Mouse (Mus musculus) forebrain, embryonic 14.5 days (tissue): ENCODE measurements around the gene Defa31. TPM values are rescaled to one million over a fixed set of nuclear protein-coding genes. Genes with fewer than 3 reads are reported as not detected.
"Not testable (repeated sequence)": the region's sequence is repeated elsewhere in the genome, so short reads cannot be mapped to it uniquely, and the experiment has no call there.

Source experiments
- ATAC-seq: fragments of 200-750 bp; cut with Nextera tagmentation; 2 replicates; pipeline ENCODE4 v1.8.0; 2017; ENCODE audit warnings: mild to moderate bottlenecking, moderate library complexity
- DNase-seq: peaks from one replicate; pipeline ENCODE4 v3.0.0-alpha.2; 2015; ENCODE audit warnings: low spot score
- H3K27ac ChIP-seq: fragments of 300-500 bp; sonication (generic); 2 replicates; pipeline ENCODE4 v1.5.1; 2014; ENCODE audit warnings: low read depth, mild to moderate bottlenecking, control low read depth, low read length, moderate library complexity
- H3K27me3 ChIP-seq: fragments of 300-500 bp; sonication (generic); replicated peaks from 2 replicates; pipeline ENCODE4 v1.6.1; 2014; ENCODE audit warnings: low read length, control low read depth, mixed read lengths; ENCODE audit not compliant: control insufficient read depth, insufficient read depth
- H3K36me3 ChIP-seq: fragments of 300-500 bp; sonication (generic); 2 replicates; pipeline ENCODE4 v1.6.1; 2014; ENCODE audit warnings: low read length, control low read depth; ENCODE audit not compliant: control insufficient read depth, insufficient read depth
- H3K4me1 ChIP-seq: fragments of 300-500 bp; sonication (generic); 2 replicates; pipeline ENCODE4 v1.6.1; 2014; ENCODE audit warnings: antibody characterized with exemption, low read length, control low read depth; ENCODE audit not compliant: control insufficient read depth, insufficient read depth
- H3K4me2 ChIP-seq: fragments of 300-500 bp; sonication (generic); 2 replicates; pipeline ENCODE4 v1.6.1; 2014; ENCODE audit warnings: mild to moderate bottlenecking, control low read depth, low read length
- H3K4me3 ChIP-seq: fragments of 300-500 bp; sonication (generic); 2 replicates; pipeline ENCODE4 v1.5.1; 2014; ENCODE audit warnings: low read depth, low read length, control low read depth
- H3K9ac ChIP-seq: fragments of 300-500 bp; sonication (generic); 2 replicates; pipeline ENCODE4 v1.6.1; 2014; ENCODE audit warnings: mild to moderate bottlenecking, low read length, control low read depth, moderate library complexity
- H3K9me3 ChIP-seq: fragments of 300-500 bp; sonication (generic); replicated peaks from 2 replicates; pipeline ENCODE4 v1.6.1; 2016; ENCODE audit warnings: low read length, control low read depth, mixed read lengths; ENCODE audit not compliant: control insufficient read depth
- WGBS: fragments of 180-500 bp; shearing (Covaris S2); extraction: QIAGEN DNeasy Blood & Tissue Kit; methylation state at CpG from one replicate; pipeline ENCODE4 v1.1.7; 2014; 5-methylcytosine and 5-hydroxymethylcytosine counted together
- polyA plus RNA-seq: library from polyadenylated mRNA; unstranded; fragments of >200 nt; fragmentation: Nextera tagmentation; extraction: Ambion mirVana; gene quantifications from 2 replicates; pipeline ENCODE4 v1.2.1, GENCODE M21; 2014

Gene Defa31
- not detected in 2 replicates for polyA plus RNA-seq

DNA sequence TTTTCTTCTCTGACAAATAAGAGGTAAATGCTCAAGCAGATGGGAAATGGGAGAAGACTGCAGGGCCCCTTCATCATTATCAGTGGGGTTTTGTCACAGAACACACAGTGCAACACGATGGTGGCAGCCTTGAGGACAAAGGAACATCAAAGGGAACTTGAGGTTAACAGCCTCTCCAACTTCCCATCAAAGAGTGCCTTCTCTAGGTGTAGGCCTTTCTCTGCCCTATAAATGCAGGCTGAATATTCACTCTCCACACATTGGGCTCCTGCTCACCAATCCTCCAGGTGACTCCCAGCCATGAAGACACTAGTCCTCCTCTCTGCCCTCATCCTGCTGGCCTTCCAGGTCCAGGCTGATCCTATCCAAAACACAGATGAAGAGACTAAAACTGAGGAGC, at the start of gene Defa31:
Gene Defa31 (plus strand): TSS at position 301 of the 400 bp plus-strand sequence.
- not testable (repeated sequence) for H3K4me1 ChIP-seq, DNase-seq, H3K27me3 ChIP-seq, H3K9ac ChIP-seq, H3K4me2 ChIP-seq, ATAC-seq, H3K36me3 ChIP-seq, H3K9me3 ChIP-seq, H3K27ac ChIP-seq, H3K4me3 ChIP-seq
- no CpG with 5 or more reads among the region's 1 CpGs for WGBS

DNA sequence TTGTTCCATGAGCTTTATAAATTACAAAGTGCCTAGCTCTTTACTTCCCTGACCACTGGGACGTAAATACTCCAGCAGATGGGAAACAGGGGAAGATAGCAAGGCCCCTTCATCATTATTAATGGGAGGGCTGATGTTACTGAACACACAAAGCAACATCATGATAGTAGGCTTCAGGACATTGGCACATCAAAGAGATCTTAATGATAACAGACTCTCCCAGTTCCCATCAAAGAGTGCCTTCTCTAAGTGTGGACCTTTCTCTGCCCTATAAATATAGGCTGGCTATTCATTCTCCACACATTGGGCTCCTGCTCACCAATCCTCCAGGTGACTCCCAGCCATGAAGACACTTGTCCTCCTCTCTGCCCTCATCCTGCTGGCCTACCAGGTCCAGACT, 29.4 kb upstream of the Defa31 start, which contains the start of gene Defa22:
Gene Defa22 (plus strand): TSS at position 301 of the 400 bp plus-strand sequence.
- H3K9ac ChIP-seq, H3K4me1 ChIP-seq, H3K27me3 ChIP-seq, ATAC-seq, H3K4me3 ChIP-seq, H3K4me2 ChIP-seq, DNase-seq, H3K27ac ChIP-seq, H3K36me3 ChIP-seq, H3K9me3 ChIP-seq: not testable (repeated sequence)
- whole genome bisulfite sequencing, result no CpG with 5 or more reads among the region's 1 CpGs

DNA sequence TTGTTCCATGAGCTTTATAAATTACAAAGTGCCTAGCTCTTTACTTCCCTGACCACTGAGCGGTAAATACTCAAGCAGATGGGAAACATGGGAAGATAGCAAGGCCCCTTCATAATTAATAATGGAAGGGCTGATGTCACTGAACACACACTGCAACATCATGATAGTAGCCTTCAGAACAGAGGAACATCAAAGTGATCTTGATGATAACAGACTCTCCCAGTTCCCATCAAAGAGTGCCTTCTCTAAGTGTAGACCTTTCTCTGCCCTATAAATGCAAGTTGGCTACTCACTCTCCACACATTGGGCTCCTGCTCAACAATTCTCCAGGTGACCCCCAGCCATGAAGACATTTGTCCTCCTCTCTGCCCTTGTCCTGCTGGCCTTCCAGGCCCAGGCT, 9.8 kb downstream of the Defa31 start, which contains the start of gene Gm15293:
Gene Gm15293 (plus strand): TSS at position 301 of the 400 bp plus-strand sequence.
- not testable (repeated sequence) for H3K4me2 ChIP-seq
- WGBS, result no CpG with 5 or more reads among the region's 1 CpGs

More for the DNA sequence above, 9.8 kb downstream of the Defa31 start, which contains the start of gene Gm15293:
- DNase-seq, H3K4me1 ChIP-seq, H3K27ac ChIP-seq, H3K36me3 ChIP-seq, H3K9ac ChIP-seq, ATAC-seq, H3K9me3 ChIP-seq, H3K4me3 ChIP-seq, H3K27me3 ChIP-seq: not testable (repeated sequence)

Other genes starting within 250 kb of the Defa31 start
- not detected in 2 replicates for gene AY761185, start 246.9 kb upstream of the Defa31 start, polyA plus RNA-seq
- not detected in 2 replicates for gene Defa21, start 166.1 kb upstream of the Defa31 start, polyA plus RNA-seq
- not detected in 2 replicates for gene Defa23, start 136.6 kb upstream of the Defa31 start, polyA plus RNA-seq
- not detected in 2 replicates for gene Defa35, start 126.6 kb upstream of the Defa31 start, polyA plus RNA-seq
- not detected in 2 replicates for gene Defa25, start 107.2 kb upstream of the Defa31 start, polyA plus RNA-seq
- not detected in 2 replicates for gene Gm14851, start 95.6 kb upstream of the Defa31 start, polyA plus RNA-seq
- gene Defa30, start 57.0 kb upstream of the Defa31 start, polyA plus RNA-seq, result not detected in 2 replicates
- gene Defa22, start 29.3 kb upstream of the Defa31 start, polyA plus RNA-seq, result not detected in 2 replicates
- not detected in 2 replicates for gene Gm15293, start 9.9 kb downstream of the Defa31 start, polyA plus RNA-seq
- not detected in 2 replicates for gene Gm15292, start 58.1 kb downstream of the Defa31 start, polyA plus RNA-seq
- not detected in 2 replicates for gene Defa27, start 123.9 kb downstream of the Defa31 start, polyA plus RNA-seq
- not detected in 2 replicates for gene Defa29, start 135.4 kb downstream of the Defa31 start, polyA plus RNA-seq
- gene Defa2, start 186.9 kb downstream of the Defa31 start, polyA plus RNA-seq, result not detected in 2 replicates
- gene Defa33, start 200.2 kb downstream of the Defa31 start, polyA plus RNA-seq, result not detected in 2 replicates
- not detected in 2 replicates for gene Defa36, start 235.8 kb downstream of the Defa31 start, polyA plus RNA-seq